Mouse (Mus musculus) hindbrain, postnatal 0 days (tissue): ENCODE measurements around the gene Apmap. TPM values are rescaled to one million over a fixed set of nuclear protein-coding genes. Genes with fewer than 3 reads are reported as not detected.
"Not testable (repeated sequence)": the region's sequence is repeated elsewhere in the genome, so short reads cannot be mapped to it uniquely, and the experiment has no call there.

Source experiments
- ATAC-seq: fragments of 200-750 bp; cut with Nextera tagmentation; 2 replicates; pipeline ENCODE4 v1.8.0; 2017; ENCODE audit warnings: mild to moderate bottlenecking, moderate TSS enrichment, moderate library complexity
- DNase-seq: peaks from one replicate; pipeline ENCODE4 v3.0.0-alpha.2; 2015; ENCODE audit warnings: low spot score
- H3K27ac ChIP-seq: fragments of 300-500 bp; sonication (generic); 2 replicates; pipeline ENCODE4 v1.5.1; 2014; ENCODE audit warnings: mild to moderate bottlenecking
- H3K27me3 ChIP-seq: fragments of 300-500 bp; sonication (generic); 2 replicates; pipeline ENCODE4 v1.6.1; 2014; ENCODE audit warnings: low read length, mixed read lengths; ENCODE audit not compliant: insufficient read depth
- H3K36me3 ChIP-seq: fragments of 300-500 bp; sonication (generic); 2 replicates; pipeline ENCODE4 v1.6.1; 2014; ENCODE audit warnings: low read length, mixed read lengths; ENCODE audit not compliant: insufficient read depth
- H3K4me1 ChIP-seq: fragments of 300-500 bp; sonication (generic); 2 replicates; pipeline ENCODE4 v1.6.1; 2014; ENCODE audit warnings: antibody characterized with exemption, low read length, mixed read lengths; ENCODE audit not compliant: insufficient read depth
- H3K4me2 ChIP-seq: fragments of 300-500 bp; sonication (generic); 2 replicates; pipeline ENCODE4 v1.6.1; 2014; ENCODE audit warnings: low read depth, mild to moderate bottlenecking, low read length, moderate library complexity, mixed read lengths
- H3K4me3 ChIP-seq: fragments of 300-500 bp; sonication (generic); 2 replicates; pipeline ENCODE4 v1.5.1; 2014; ENCODE audit warnings: low read length
- H3K9ac ChIP-seq: fragments of 300-500 bp; sonication (generic); replicated peaks from 2 replicates; pipeline ENCODE4 v1.6.1; 2014; ENCODE audit warnings: mild to moderate bottlenecking, low read length, moderate library complexity, mixed read lengths
- H3K9me3 ChIP-seq: fragments of 300-500 bp; sonication (generic); 2 replicates; pipeline ENCODE4 v1.6.1; 2016; ENCODE audit warnings: low read length, mixed read lengths
- CTCF ChIP-seq: IDR thresholded peaks from 2 replicates; pipeline ENCODE4 v1.5.1; 2016; ENCODE audit warnings: antibody characterized with exemption, control low read depth, low read depth
- WGBS: fragments of 180-500 bp; shearing (Covaris S2); extraction: QIAGEN DNeasy Blood & Tissue Kit; methylation state at CpG from one replicate; pipeline ENCODE4 v1.1.7; 2014; 5-methylcytosine and 5-hydroxymethylcytosine counted together
- polyA plus RNA-seq: library from polyadenylated mRNA; unstranded; fragments of >200 nt; fragmentation: Nextera tagmentation; extraction: Ambion mirVana; gene quantifications from 2 replicates; pipeline ENCODE4 v1.2.1, GENCODE M21; 2015
- total RNA-seq: library from RNA; depleted of rRNA; stranded (reverse); fragments of >200 nt; gene quantifications from 2 replicates; pipeline ENCODE4 v1.2.3, GENCODE M21; 2014; rRNA removed

Apmap gene
- total and polyA plus RNA-seq, 2 experiments from 2014 or later, result 32.6 to 55.6 TPM

DNA sequence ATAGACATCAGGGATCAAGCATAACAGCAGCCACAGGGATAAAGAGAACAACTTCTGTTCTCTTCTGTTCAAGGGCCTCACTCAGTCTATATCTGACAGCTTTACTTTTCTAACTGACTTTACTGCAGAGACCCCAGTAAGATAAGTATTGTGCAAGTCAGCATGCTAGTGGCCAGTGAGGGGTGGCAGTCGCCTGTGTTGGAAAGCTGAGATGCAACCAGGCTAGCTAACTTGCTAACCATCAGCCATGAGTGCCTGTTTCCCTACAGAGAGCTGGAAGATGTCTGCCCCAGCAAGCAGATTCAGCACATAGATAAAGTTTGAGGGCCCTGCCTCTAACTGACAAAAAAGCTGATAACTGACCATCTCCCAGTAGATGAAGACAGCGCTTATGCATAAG is 37.6 kb downstream of the Apmap start:
- 85% methylated on average over 2 of the region's 2 CpGs for whole genome bisulfite sequencing
- no peaks in the 10 kb centered on the region for H3K27me3 ChIP-seq
- no peaks in the 10 kb centered on the region for H3K36me3 ChIP-seq
- H3K9ac ChIP-seq, result no peak overlapping the region
- no peak for ATAC-seq
- no peak overlapping the region for H3K4me3 ChIP-seq
- DNase-seq, result no peak
- no peak overlapping the region for H3K27ac ChIP-seq
- no peak overlapping the region for H3K4me2 ChIP-seq
- H3K4me1 ChIP-seq, result no peaks in the 10 kb centered on the region
- no peak for TF ChIP-seq CTCF
- H3K9me3 ChIP-seq, result no peaks in the 10 kb centered on the region

DNA sequence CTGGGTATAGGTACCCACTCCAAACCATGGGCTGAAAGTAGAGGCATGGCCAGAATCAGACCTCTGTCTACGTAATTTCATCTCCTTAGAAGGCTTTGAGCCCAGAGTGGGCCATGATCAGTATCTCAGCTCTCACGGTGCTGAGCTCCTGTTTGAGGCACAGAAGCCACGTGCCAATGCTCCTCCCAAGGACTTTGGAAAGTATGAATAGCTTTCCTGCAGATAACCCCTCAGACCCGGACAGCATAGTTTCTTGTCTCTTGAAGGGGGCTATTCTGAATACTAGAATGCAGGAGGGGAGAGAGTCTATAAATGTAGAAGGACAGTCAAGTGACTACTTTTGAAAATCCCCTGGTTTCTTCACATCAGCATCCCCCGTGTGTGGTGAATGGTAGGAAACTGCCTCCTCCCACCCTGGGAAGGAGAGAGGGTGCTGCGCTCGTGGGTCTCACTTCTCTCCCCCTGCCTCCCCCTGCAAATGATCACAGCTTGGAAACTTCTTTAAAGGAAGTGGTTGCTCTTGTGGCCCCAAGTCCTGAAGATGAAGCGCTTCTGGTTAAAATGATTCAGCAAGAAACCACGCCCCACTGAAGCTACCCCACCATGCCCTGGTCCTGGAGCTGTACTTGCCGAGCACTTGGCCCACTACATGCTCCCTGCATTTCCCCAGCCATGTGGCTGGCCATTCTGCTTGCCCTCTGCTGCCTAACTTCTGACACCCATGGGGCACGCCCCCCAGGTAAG is 38.3 kb downstream of the Apmap start, which contains the start of gene Cst7:
Gene Cst7, plus strand, starts transcription at position 569 of the 744 bp plus-strand sequence.
- Histone ChIP-seq H3K4me2 (no peak within 1 kb of the TSS), H3K27me3 (no peaks in the 10 kb centered on the region), H3K36me3 (no peaks in the 10 kb centered on the region), H3K9me3 (no peaks in the 10 kb centered on the region), H3K27ac (no peak within 1 kb of the TSS), H3K4me1 (no peaks in the 10 kb centered on the region), H3K4me3 (no peak within 1 kb of the TSS), H3K9ac (no peak within 1 kb of the TSS)
- WGBS, result 81% methylated on average over 11 of the region's 11 CpGs
- DNase-seq, result no peak
- TF ChIP-seq CTCF, result no peak
- no peak for ATAC-seq

DNA sequence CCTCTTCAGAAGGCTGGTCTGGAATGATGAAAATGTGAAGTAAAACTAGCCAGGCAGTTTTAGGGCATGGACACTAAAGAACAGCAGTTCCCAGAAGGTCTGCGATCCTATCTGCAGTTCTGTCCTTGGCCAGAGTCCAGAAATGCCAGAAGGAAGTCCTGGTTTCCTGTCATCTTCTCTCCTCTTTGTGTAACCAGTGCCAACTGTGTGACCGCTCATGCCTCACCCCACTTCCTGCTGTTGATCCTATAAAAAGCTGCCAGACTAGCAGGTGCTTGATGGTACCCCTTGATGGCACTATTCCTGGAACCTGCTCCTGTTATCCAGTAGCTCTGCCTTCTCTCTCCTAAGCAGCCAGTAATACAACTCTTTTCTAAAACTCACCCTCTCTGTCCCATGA is 41.3 kb downstream of the Apmap start:
- no peak for TF ChIP-seq CTCF
- H3K9me3 ChIP-seq, result no peaks in the 10 kb centered on the region
- DNase-seq (peak; percentile 25), ATAC-seq (no peak)
- H3K4me2 ChIP-seq, result no peak overlapping the region
- no peaks in the 10 kb centered on the region for H3K36me3 ChIP-seq
- no peaks in the 10 kb centered on the region for H3K4me1 ChIP-seq
- no peak overlapping the region for H3K9ac ChIP-seq
- H3K27ac ChIP-seq, result no peak overlapping the region
- WGBS, result 48% methylated on average over 2 of the region's 2 CpGs
- H3K4me3 ChIP-seq, result no peak overlapping the region
- no peaks in the 10 kb centered on the region for H3K27me3 ChIP-seq

- H3K36me3 ChIP-seq, result no peaks in the 10 kb centered on the region
- no peaks in the 10 kb centered on the region for H3K4me1 ChIP-seq
- DNase-seq (peak; percentile 60), ATAC-seq (peak; percentile 75)
- H3K9me3 ChIP-seq, result no peaks in the 10 kb centered on the region
- no peaks in the 10 kb centered on the region for H3K27me3 ChIP-seq
- 42% methylated on average over 3 of the region's 3 CpGs for WGBS
- no peak overlapping the region for H3K9ac ChIP-seq
- no peak overlapping the region for H3K27ac ChIP-seq
- no peak overlapping the region for H3K4me3 ChIP-seq
- H3K4me2 ChIP-seq, result no peak overlapping the region
- TF ChIP-seq CTCF, result peak; percentile 72
Observed at GRCm38 (mm10) chr2:150558568-150558967, 49.8 kb downstream of the Apmap start.

GRCm38 (mm10) chr2:150549576-150549975 is 58.8 kb downstream of the Apmap start:
- not testable (repeated sequence) for ATAC-seq, H3K27ac ChIP-seq, H3K4me3 ChIP-seq, DNase-seq, H3K4me2 ChIP-seq, H3K4me1 ChIP-seq, H3K9ac ChIP-seq, H3K36me3 ChIP-seq, H3K9me3 ChIP-seq, H3K27me3 ChIP-seq
- WGBS, result 82% methylated on average over 10 of the region's 10 CpGs

Other genes starting within 250 kb of the Apmap start
- gene 3300002I08Rik, start 245.8 kb downstream of the Apmap start, total RNA-seq, result 6.8 and 13.5 TPM in 2 replicates
- gene 3300002I08Rik, start 245.8 kb downstream of the Apmap start, polyA plus RNA-seq, result 12.3 and 13.0 TPM in 2 replicates
- gene Zfp442, start 157.1 kb downstream of the Apmap start, total RNA-seq, result 1.5 and 2.4 TPM in 2 replicates
- 3.9 and 4.6 TPM in 2 replicates for gene Zfp442, start 157.1 kb downstream of the Apmap start, polyA plus RNA-seq
- gene Zfp345, start 123.5 kb downstream of the Apmap start, total RNA-seq, result 0.11 TPM in 1 of 2 replicates, not detected in the other
- 0.10 and 0.11 TPM in 2 replicates for gene Zfp345, start 123.5 kb downstream of the Apmap start, polyA plus RNA-seq
- 1.4 TPM in 1 of 2 replicates, not detected in the other for gene Cst7, start 38.2 kb downstream of the Apmap start, total RNA-seq
- 0.30 TPM in 1 of 2 replicates, not detected in the other for gene Cst7, start 38.2 kb downstream of the Apmap start, polyA plus RNA-seq
- 33.0 and 43.5 TPM in 2 replicates for gene Acss1, start 59.9 kb upstream of the Apmap start, total RNA-seq
- gene Acss1, start 59.9 kb upstream of the Apmap start, polyA plus RNA-seq, result 17.0 and 17.6 TPM in 2 replicates
- gene Vsx1, start 80.8 kb upstream of the Apmap start, total RNA-seq, result 0.26 TPM in 1 of 2 replicates, not detected in the other
- gene Vsx1, start 80.8 kb upstream of the Apmap start, polyA plus RNA-seq, result 0.10 and 0.13 TPM in 2 replicates
- 91.4 and 97.1 TPM in 2 replicates for gene Entpd6, start 140.5 kb upstream of the Apmap start, total RNA-seq
- gene Entpd6, start 140.5 kb upstream of the Apmap start, polyA plus RNA-seq, result 76.8 and 79.5 TPM in 2 replicates
- 302 and 317 TPM in 2 replicates for gene Pygb, start 178.2 kb upstream of the Apmap start, total RNA-seq
- gene Pygb, start 178.2 kb upstream of the Apmap start, polyA plus RNA-seq, result 160 and 169 TPM in 2 replicates